Mouse (Mus musculus): ENCODE measurements around the gene Eral1.

DNA sequence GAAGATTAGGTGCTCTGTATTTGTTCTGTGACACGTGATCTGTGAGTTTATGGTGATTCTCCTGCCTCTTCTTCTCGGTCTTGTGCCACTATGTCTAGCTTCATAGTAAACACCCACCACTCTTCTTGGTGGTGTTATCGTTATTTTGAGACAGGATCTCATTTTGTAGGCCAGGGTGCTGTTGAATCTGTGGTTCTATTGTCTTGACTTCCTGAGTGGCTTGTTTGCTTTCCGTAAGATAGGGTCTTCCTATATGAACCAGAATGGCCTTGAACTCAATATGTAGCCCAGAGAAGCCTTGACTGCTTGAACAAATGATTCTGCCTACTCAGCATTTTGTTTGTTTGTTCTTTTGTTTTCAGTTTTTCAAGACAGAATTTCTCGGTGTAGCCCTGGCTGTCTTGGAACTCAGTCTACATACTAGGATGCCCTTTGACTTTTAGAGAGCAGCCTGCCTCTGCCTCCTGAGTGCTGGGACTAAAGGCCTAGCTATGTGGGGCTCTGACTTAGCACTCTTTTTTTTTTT is 7.6 kb upstream of the Eral1 start:
- no peak for TF ChIP-seq CTCF (IDR thresholded peaks at IDR 0.05)
- TF ChIP-seq POLR2A (IDR thresholded peaks at IDR 0.05; ENCODE audit: insufficient read depth, low read depth, low read length): no peak
